Mouse (Mus musculus): ENCODE results near the gene Chn2. TPM values are rescaled to one million over a fixed set of nuclear protein-coding genes. Genes with fewer than 3 reads are reported as not detected.

The Chn2 gene
- total and polyA plus RNA-seq, 3 experiments, result not detected

- Histone ChIP-seq H3K27me3 (ENCODE audit: control insufficient read depth in 1 of 2, insufficient read depth in 2 of 2, low read length in 2 of 2) (no peaks in the 10 kb centered on the region), H3K9me3 (replicated peaks; ENCODE audit: insufficient read depth, low read length) (no peaks in the 10 kb centered on the region), H3K36me3 (ENCODE audit: control insufficient read depth in 1 of 2, insufficient read depth in 2 of 2, low read length in 2 of 2) (no peaks in the 10 kb centered on the region), H3K79me2 (ENCODE audit: control insufficient read depth, insufficient read depth, low read length, poor library complexity) (no peaks in the 10 kb centered on the region), H3K9ac (ENCODE audit: control insufficient read depth, low read depth, low read length, poor library complexity, severe bottlenecking) (no peak overlapping the region), H3K4me3 (ENCODE audit: control insufficient read depth in 1 of 2, insufficient read depth in 1 of 2, low read depth in 2 of 2, low read length in 2 of 2) (no peak overlapping the region), H3K4me1 (ENCODE audit: control insufficient read depth in 1 of 2, insufficient read depth in 2 of 2, low read length in 2 of 2) (no peaks in the 10 kb centered on the region), H3K27ac (ENCODE audit: control insufficient read depth, low read depth, low read length) (no peak overlapping the region)
- DNase-seq (ENCODE audit: low read depth, low spot score), result no peak
- TF ChIP-seq USF1 (IDR thresholded peaks at IDR 0.05; ENCODE audit: low read depth, low read length), result no peak
- TF ChIP-seq CTCF (IDR thresholded peaks at IDR 0.05 in 2 of 3, conservative IDR thresholded peaks at IDR 0.05 in 1 of 3; ENCODE audit: control insufficient read depth in 1 of 3, insufficient read depth in 1 of 3, low read depth in 2 of 3, low read length in 3 of 3, poor library complexity in 1 of 3, severe bottlenecking in 1 of 3), result no peak
These were observed 280.9 kb downstream of the Chn2 start for GRCm38 (mm10) chr6:54320236-54320635.

DNA sequence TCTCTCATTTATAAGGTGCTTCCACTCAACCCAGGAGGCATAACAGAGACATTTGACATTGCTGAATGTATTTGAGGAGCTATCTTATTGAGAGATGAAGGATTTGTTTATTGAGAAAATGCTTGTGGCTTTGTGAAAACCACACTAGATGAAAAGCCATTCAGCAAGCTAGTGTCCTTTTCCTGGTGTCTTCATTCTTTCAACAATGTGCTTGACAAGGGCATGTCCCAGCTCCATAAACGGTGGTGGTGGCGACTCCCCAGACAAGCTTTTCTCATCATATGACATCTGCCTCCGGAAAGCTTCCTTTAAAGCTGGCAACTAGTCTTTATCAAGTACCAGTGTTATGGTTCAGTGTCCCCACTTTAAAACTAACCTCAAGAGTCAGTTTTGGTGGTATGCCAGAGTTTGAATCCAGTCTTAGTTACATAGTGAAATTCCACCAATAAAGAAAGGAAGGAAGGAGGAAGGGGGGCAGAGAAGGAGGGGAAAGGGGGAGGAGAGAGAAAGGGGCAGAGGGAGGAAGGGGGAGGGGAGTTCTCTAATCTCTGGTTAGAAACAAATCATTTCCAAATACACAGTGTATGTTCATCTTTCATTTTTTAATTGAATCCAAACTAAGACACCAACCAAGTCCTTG lies 286.0 kb downstream of the Chn2 start, which contains the start of gene Prr15:
Gene Prr15 (plus strand): TSS at position 590 of the 640 bp plus-strand sequence.
- H3K9ac ChIP-seq (ENCODE audit: control insufficient read depth, low read depth, low read length, poor library complexity, severe bottlenecking), result no peak within 1 kb of the TSS
- H3K9me3 ChIP-seq (replicated peaks; ENCODE audit: insufficient read depth, low read length), result no peaks in the 10 kb centered on the region
- no peak within 1 kb of the TSS for H3K4me3 ChIP-seq (ENCODE audit: control insufficient read depth in 1 of 2, insufficient read depth in 1 of 2, low read depth in 2 of 2, low read length in 2 of 2)
- no peaks in the 10 kb centered on the region for H3K79me2 ChIP-seq (ENCODE audit: control insufficient read depth, insufficient read depth, low read length, poor library complexity)
- no peak for TF ChIP-seq MAZ (IDR thresholded peaks at IDR 0.05; ENCODE audit: low read depth, low read length)
- no peak for TF ChIP-seq POLR2A (IDR thresholded peaks at IDR 0.05; ENCODE audit: control insufficient read depth in 1 of 2, insufficient read depth in 1 of 2, low read depth in 1 of 2, low read length in 2 of 2, poor library complexity in 1 of 2)
- TF ChIP-seq EP300 (IDR thresholded peaks at IDR 0.05; ENCODE audit: low read depth in 1 of 2, low read length in 2 of 2), result no peak
- no peak for TF ChIP-seq RAD21 (IDR thresholded peaks at IDR 0.05; ENCODE audit: low read depth, low read length)
- no peak for TF ChIP-seq ELF1 (IDR thresholded peaks at IDR 0.05; ENCODE audit: low read depth, low read length)
- TF ChIP-seq TCF12 (IDR thresholded peaks at IDR 0.05; ENCODE audit: low read depth, low read length), result no peak
- TF ChIP-seq UBTF (IDR thresholded peaks at IDR 0.05; ENCODE audit: borderline replicate concordance, insufficient read depth, low read depth, low read length), result no peak
- TF ChIP-seq NELFE (IDR thresholded peaks at IDR 0.05; ENCODE audit: low read depth, low read length), result no peak
- no peak for TF ChIP-seq GATA1 (IDR thresholded peaks at IDR 0.05; ENCODE audit: low read depth, low read length)
- TF ChIP-seq JUND (IDR thresholded peaks at IDR 0.05; ENCODE audit: low read depth, low read length), result no peak
- TF ChIP-seq TBP (IDR thresholded peaks at IDR 0.05; ENCODE audit: low read depth, low read length), result no peak
- TF ChIP-seq KAT2A (conservative IDR thresholded peaks at IDR 0.05; ENCODE audit: low read depth, low read length), result no peak
- no peaks in the 10 kb centered on the region for H3K27me3 ChIP-seq (ENCODE audit: control insufficient read depth in 1 of 2, insufficient read depth in 2 of 2, low read length in 2 of 2)
- no peaks in the 10 kb centered on the region for H3K4me1 ChIP-seq (ENCODE audit: control insufficient read depth in 1 of 2, insufficient read depth in 2 of 2, low read length in 2 of 2)
- DNase-seq (ENCODE audit: low read depth, low spot score), result no peak
- no peaks in the 10 kb centered on the region for H3K36me3 ChIP-seq (ENCODE audit: control insufficient read depth in 1 of 2, insufficient read depth in 2 of 2, low read length in 2 of 2)
- no peak within 1 kb of the TSS for H3K27ac ChIP-seq (ENCODE audit: control insufficient read depth, low read depth, low read length)
